Mouse (Mus musculus): Measurements from ENCODE around the gene Gm49318. TPM values are rescaled to one million over a fixed set of nuclear protein-coding genes. Genes with fewer than 3 reads are reported as not detected.
A peak's percentile ranks its signal among the peaks of the same experiment; 100 is the strongest.

Gene Gm49318
- total RNA-seq, 2 experiments from 2014 or later, result not detected

DNA sequence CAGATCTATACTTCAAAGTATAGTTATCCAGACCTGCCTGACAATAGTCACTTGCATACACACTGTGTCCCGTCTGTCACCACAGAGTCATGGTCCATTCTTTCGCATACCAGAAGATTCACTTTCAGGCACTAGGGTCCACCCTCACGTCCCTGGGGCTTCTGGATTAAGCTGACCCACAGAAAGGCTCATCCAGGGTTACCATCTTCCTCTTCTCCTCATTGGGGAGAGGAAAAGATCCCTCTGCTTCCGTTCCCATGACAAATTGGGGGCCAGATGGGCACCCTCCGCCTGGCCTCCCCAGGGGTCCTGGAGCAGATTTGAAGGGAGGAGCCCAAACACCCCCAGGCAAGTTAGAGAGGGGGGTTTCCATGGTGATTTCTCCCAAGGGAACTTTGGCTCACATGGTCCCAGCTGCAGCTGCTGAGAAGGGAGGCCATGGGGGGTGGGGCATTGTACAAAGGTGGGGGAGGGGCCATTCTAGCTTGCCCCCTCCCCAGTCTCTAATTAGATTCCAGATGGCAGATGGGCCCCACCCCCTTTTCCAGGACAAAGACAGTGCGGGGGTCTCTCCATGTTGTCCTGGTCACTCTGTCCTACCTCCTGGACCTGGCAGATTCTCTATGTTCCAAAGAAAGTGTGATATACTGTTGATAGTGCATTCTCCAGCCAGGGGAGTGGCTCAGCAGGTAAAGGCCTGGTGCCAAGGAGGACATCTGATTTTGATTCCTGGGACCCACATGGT, 35.6 kb downstream of the Gm49318 start:
- no peak for ATAC-seq (ENCODE audit: poor library complexity, severe bottlenecking)

- ATAC-seq (ENCODE audit: poor library complexity, severe bottlenecking), result no peak
Measured at GRCm38 (mm10) chr9:22030386-22030785, 40.7 kb downstream of the Gm49318 start.

DNA sequence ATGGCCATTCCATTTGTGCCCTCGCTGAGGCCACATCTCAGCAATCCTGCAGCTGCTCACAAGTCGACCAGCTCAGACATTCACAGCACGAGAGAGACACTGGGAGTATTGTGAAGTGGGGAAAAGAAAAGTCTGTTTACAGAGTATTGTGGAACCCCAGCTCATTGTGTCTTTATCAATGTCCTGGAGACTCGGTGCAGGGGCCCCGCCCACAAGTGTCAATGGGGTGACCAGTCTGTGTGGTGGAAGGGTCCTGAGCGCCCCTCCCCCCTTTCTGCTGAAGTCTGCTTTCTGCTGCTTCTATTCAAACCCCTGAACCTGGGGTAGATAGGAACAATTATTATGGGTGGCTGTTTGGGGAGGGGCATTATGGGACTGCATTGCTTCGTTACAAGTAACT, 42.6 kb downstream of the Gm49318 start:
- ATAC-seq (ENCODE audit: poor library complexity, severe bottlenecking), result no peak

GRCm38 (mm10) chr9:22024592-22024991, 46.5 kb downstream of the Gm49318 start:
- ATAC-seq (ENCODE audit: poor library complexity, severe bottlenecking), result no peak

DNA sequence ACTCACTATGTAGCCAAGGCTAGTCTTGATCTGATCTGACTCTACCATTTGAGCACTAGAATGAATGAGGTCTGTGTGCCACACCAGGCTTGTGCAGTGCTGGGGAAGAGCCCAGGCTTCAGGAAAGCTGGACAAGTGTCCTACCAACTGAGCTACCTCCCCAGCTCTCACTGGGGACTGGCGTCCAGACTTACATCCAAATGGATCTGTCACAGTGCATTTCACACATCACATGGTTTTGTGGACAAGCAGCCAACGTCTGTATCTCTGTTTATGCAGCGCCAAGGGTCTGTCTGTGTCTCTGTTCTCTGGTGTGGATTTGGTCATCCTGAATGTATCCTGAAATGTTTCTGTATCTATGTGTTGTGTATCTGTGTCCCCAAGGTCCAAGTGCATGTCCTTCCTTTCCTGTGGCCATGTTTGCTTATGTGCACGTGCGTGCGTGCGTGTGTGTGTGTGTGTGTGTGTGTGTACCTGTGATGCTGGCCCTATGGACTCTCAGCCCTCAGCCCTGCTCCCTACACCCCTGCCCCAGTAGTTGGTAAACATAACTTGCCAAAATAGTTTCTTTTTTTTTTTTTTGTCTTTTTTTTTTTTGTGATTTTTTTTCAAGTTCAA, 53.7 kb downstream of the Gm49318 start:
- no peak for ATAC-seq (ENCODE audit: poor library complexity, severe bottlenecking)

DNA sequence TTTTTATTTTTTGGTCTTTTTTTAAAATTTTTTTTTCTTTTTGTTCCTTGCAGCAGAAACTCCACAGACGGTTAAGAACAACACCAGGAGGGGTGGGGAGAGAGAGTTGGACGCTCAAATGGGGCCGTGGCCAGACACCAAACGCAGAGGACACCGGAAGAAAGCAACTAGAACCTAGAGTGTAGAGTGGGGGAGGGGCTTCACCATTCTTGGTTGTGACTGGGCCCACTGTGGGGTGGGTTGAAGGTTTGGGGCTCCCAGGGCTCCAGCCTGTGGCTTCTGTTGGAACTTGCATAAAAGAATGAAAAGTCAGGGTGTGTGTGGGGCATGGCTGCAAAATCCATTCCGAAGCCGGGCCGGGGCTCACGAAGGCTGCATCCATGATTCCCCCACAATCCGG, 54.8 kb downstream of the Gm49318 start:
- ATAC-seq (ENCODE audit: poor library complexity, severe bottlenecking), result no peak

GRCm38 (mm10) chr9:22012731-22013130, 58.3 kb downstream of the Gm49318 start:
- ATAC-seq (ENCODE audit: poor library complexity, severe bottlenecking), result no peak

DNA sequence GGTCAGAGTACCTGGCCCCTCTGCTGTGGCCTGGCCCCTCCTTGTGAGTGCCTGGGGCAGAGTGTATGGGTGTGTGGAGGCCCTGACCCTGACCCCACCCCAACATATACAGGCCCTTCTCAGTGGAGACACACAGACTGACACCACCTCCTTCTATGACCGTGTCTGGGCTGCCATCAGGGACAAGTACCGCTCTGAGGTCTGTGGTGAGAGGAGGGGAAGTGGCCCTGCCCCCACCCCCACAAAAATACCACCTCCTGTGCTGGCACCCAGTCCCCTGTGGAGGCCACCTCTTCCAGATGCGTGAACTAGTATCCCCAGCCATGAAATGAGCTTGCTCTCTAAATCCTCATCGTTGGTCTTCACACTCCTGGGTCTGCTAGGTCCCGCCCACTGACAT, 60.0 kb downstream of the Gm49318 start:
- no peak for ATAC-seq (ENCODE audit: poor library complexity, severe bottlenecking)

- ATAC-seq (ENCODE audit: poor library complexity, severe bottlenecking), result no peak
Measured at GRCm38 (mm10) chr9:22004546-22004945, 66.5 kb downstream of the Gm49318 start.

DNA sequence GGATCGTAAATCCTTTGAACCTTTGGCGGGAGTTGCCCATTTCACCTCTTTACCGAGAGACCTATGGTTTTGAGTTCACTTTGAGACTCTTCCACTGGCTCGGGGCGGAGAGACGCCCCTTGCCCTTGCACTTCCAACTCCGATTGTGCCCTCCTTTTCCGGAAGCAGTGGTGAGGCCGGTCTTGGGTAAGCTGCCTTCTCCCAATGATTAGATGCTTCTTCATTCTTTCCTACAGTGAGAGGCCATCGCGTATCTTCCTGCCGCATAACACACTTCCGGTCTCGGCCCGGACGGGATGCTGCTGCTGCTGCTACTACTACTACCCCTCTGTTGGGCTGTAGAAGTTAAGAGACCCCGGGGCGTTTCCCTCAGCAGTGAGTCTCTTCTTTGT, 67.9 kb downstream of the Gm49318 start:
- peak; percentile 30 for ATAC-seq (ENCODE audit: poor library complexity, severe bottlenecking)

GRCm38 (mm10) chr9:22002194-22003162, 68.6 kb downstream of the Gm49318 start, which contains the start of the genes Ccdc151 and Prkcsh:
TSS of gene Ccdc151 (minus strand) at chr9:22002634.
TSS of gene Prkcsh (plus strand) at chr9:22002806.
- peak; percentile 97 for ATAC-seq (ENCODE audit: poor library complexity, severe bottlenecking)

DNA sequence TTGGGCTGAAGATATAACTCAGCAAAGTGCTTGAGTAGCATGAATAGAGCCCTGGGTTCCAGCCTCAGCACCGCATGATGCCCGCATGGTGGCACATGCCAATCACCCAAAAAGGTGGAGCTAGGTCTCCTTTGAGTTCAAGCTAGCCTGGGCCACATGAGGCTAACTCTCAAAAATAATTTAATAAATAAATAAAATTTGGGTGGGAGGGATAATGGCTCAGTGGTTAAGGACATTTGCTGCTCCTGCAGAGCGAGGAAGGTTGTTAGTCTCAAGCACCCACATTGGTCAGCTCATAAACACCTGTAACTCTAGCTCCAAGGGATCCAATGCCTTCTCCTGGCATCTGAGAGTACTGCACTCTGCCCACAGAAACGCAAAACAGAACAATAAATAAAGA, 69.4 kb downstream of the Gm49318 start:
- no peak for ATAC-seq (ENCODE audit: poor library complexity, severe bottlenecking)

GRCm38 (mm10) chr9:22000296-22000695, 70.8 kb downstream of the Gm49318 start:
- no peak for ATAC-seq (ENCODE audit: poor library complexity, severe bottlenecking)

- ATAC-seq (ENCODE audit: poor library complexity, severe bottlenecking), result no peak
Measured at GRCm38 (mm10) chr9:21996178-21996867, 74.7 kb downstream of the Gm49318 start.

DNA sequence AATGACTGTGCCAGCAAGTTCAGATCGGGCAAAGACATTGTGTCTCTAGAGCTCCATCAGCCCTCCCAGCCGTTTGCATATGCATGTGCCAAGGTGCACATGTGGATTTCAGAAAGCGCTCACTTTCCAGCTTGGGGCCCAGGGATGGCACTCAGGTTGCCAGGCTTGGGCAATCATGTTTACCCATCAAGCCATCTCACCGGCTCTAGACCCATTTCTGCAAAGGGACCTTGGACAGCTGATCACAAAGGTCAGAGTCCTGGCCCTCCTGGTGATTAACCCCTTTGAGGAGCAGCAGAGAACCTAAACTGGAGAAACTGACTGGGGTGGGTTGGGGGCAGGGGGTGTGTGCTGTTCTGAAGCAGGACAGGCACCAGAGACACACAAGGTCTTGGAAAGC, 78.8 kb downstream of the Gm49318 start:
- ATAC-seq (ENCODE audit: poor library complexity, severe bottlenecking), result no peak

DNA sequence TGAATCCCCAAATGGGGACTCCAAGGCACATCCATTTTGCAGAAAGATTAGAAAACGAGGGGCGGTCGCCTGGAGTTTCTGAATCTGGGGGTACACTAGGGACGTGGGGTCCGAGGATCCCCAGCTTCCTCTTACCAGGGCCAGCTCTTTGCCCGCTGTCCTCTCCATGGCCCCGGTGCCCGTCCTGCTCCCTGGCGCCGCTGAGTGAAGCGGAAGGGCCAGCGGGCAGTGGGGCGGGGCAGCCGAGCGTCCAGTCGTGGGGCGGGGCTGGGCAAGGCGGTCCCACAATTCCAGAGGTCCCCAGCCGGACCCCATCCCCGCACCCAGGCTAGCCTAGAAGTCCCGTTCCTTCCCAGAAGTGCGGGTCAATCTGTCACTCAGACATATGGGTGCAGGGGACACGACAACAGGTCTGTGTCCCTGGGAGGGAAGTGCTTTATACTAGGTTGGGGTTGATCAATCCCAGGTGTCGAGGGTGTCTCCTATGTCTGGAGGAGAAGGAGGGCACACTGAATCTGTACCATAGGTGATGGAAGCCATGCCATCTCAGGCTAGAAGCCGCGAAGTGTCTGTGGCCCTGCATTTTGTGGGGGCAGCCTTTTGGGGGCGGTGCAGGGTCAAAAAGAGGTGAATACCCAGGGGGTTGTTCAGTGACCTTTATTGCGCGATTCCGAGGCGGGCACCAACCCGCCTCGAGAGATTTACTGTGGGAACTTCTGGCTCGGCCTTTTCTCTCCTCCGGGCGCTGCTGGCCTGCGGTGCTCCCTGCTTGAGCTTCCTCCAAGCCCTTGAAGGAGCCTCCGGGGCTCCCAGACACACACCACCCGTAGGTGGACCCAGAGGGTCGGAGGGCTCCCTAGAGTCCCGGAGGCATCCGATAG, 81.6 kb downstream of the Gm49318 start, which contains the start of gene Rgl3:
Gene Rgl3 (minus strand): TSS at position 217 of the 881 bp plus-strand sequence.
- no peak for ATAC-seq (ENCODE audit: poor library complexity, severe bottlenecking)

DNA sequence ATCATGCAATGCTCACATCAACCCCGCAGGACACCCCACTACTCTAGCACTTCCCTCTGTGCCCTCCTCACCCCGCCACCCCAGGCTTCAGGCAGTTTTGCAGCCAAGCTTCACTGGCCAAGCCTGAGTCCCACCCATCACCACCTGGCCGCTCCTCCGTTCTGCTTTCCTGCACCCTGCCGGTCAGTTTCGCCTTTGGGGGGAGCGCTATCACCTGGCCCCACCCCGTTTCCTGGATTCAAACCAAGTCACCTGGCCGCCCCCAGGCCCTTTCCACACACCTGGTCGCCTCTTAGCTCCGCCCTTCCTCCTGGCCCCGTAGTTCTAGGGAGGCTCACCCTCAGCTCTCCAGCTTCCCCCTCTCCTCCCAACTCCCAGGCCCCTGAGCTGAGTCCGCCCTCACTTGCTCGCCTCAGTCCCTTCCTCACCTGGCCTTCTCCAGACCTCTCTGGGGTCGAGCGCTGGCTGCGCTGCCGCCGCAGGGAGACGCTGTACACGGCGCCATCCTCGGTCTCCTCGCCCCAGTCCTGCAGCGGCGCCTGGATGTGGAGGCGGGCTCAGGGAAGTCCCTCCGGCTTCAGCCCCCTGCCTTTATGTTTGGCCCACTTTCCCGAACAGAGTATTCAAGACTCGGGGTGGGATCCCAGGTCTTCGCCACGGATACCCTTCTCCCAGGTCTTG, 82.5 kb downstream of the Gm49318 start:
- ATAC-seq (ENCODE audit: poor library complexity, severe bottlenecking), result no peak

DNA sequence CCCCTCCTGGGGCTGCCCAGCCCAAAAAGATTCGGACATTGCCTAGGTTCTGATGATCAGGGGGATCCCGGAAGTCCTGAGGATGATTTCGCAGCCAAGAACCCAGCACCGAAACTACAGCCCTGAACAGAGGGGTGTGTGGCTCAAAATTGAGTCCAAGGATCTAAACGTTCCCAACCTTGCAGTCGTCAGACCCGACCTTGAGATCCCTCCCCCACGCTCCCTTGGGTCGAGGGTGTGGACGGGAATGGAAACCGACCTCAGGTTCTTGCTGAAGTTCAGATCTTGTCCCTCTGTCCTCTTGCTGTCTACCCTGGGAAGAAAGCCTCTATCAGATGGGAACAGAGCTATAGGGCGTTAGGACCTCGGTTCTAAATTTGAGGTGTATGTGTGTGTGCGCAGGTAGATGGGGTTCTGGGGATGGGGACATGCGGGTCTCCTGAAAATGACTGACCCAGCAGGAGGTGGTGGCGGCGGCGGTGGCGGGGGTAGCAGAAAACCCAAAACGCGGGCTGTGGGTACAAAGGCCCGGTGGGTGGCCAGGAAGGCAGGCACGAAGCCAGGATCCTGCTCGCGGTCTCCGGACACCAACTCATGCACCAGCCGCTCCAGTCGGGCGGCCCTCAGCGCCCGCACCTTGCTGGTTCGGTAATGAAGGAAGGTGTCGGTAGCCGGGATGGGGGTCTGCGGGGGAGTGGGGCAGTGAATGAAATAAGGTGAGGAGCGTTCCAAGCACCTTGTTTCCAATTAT, 83.3 kb downstream of the Gm49318 start:
- no peak for ATAC-seq (ENCODE audit: poor library complexity, severe bottlenecking)
